Mouse (Mus musculus) thymus, adult 2 months (tissue): Measurements from ENCODE around the gene Txk. TPM values are rescaled to one million over a fixed set of nuclear protein-coding genes. Genes with fewer than 3 reads are reported as not detected.

Experiments used
- DNase-seq: peaks from one replicate; pipeline ENCODE4 v3.0.0; 2021
- H3K27ac ChIP-seq: fragments of 200-500 bp; 2 replicates; pipeline ENCODE4 v1.5.1; 2012; ENCODE audit warnings: low read length, control low read depth; ENCODE audit not compliant: control insufficient read depth, insufficient read depth
- H3K27me3 ChIP-seq: fragments of 200-500 bp; 2 replicates; pipeline ENCODE4 v1.6.1; 2012; ENCODE audit warnings: mild to moderate bottlenecking, low read length, moderate library complexity, mixed read lengths; ENCODE audit not compliant: control insufficient read depth, insufficient read depth
- H3K36me3 ChIP-seq: fragments of 200-500 bp; 2 replicates; pipeline ENCODE4 v1.6.1; 2012; ENCODE audit warnings: mild to moderate bottlenecking, low read length, moderate library complexity; ENCODE audit not compliant: control insufficient read depth, insufficient read depth
- H3K4me1 ChIP-seq: fragments of 200-500 bp; replicated peaks from 2 replicates; pipeline ENCODE4 v1.6.1; 2012; ENCODE audit warnings: low read length; ENCODE audit not compliant: control insufficient read depth, insufficient read depth
- H3K4me3 ChIP-seq: fragments of 200-500 bp; 2 replicates; pipeline ENCODE4 v1.5.1; 2012; ENCODE audit warnings: mild to moderate bottlenecking, low read length, control low read depth, moderate library complexity; ENCODE audit not compliant: control insufficient read depth, insufficient read depth
- CTCF ChIP-seq: fragments of 200-500 bp; IDR thresholded peaks from 2 replicates; pipeline ENCODE4 v1.5.1; 2012; ENCODE audit warnings: mild to moderate bottlenecking, control low read depth, low read length, moderate library complexity, borderline replicate concordance; ENCODE audit not compliant: control insufficient read depth, poor library complexity, insufficient read depth; ENCODE audit errors: extremely low read depth
- POLR2A ChIP-seq: fragments of 200-500 bp; IDR thresholded peaks from 2 replicates; pipeline ENCODE4 v1.6.1; 2012; ENCODE audit warnings: mild to moderate bottlenecking, low read length, control low read depth, moderate library complexity; ENCODE audit not compliant: control insufficient read depth, poor library complexity, insufficient read depth; ENCODE audit errors: extremely low read depth
- WGBS: fragments of 180-500 bp; shearing (Covaris S2); methylation state at CpG from one replicate; pipeline ENCODE4 v1.1.7; 2018; 5-methylcytosine and 5-hydroxymethylcytosine counted together
- polyA plus RNA-seq: library from polyadenylated mRNA; depleted of rRNA; stranded (reverse); fragments of >200 nt; gene quantifications from 2 replicates; pipeline ENCODE4 v1.2.3, GENCODE M21; 2012

The Txk gene
- polyA plus RNA-seq, 1 experiment: 22.8 TPM

DNA sequence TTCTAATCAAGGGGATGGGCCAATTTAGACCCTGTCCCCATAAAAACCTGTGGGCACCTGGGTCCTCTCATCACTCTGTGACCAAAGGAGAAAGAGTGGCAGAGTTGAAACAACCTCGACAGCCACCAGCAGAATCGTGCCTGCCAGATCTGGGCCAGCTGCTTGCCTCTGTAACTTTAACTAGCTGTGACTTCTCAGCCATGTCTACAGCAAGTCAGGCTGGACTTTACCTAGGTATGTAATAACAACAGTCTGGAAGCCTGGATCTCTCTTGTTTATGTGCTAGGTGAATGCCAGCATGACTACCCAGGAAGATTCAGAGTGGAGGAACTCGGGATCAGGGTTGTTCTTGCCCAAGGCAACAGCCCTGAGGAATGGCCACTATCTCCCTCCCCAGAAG lies 32.1 kb upstream of the Txk start:
- no peaks in the 10 kb centered on the region for H3K4me1 ChIP-seq
- no peak overlapping the region for H3K27ac ChIP-seq
- 93% methylated on average over 3 of the region's 3 CpGs for WGBS
- no peaks in the 10 kb centered on the region for H3K27me3 ChIP-seq
- no peak for TF ChIP-seq POLR2A
- TF ChIP-seq CTCF: no peak
- DNase-seq: no peak
- no peaks in the 10 kb centered on the region for H3K36me3 ChIP-seq
- no peak overlapping the region for H3K4me3 ChIP-seq

DNA sequence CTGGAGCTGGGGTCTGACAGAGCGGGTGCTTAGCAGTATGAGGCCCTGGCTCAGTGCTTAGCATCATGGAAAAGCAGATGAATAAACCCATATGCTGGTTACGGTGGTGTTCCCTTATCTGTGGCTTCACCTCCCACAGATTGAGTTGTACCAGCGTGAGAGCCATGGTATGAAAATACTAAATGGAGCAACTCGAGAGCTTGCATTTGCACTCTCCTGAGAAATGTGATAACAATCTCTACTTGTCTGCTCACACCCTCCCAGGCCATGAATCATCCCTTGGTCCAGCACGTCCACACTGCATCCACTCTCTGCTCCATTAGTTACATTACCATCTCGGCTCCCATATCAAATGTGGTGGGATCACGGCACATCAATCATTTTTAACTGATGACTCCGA lies 31.4 kb upstream of the Txk start:
- no peak for DNase-seq
- no peak for TF ChIP-seq CTCF
- TF ChIP-seq POLR2A: no peak
- Histone ChIP-seq H3K27me3 (no peaks in the 10 kb centered on the region), H3K4me1 (no peaks in the 10 kb centered on the region), H3K36me3 (no peaks in the 10 kb centered on the region), H3K27ac (no peak overlapping the region), H3K4me3 (no peak overlapping the region)
- WGBS: 93% methylated on average over 8 of the region's 8 CpGs

DNA sequence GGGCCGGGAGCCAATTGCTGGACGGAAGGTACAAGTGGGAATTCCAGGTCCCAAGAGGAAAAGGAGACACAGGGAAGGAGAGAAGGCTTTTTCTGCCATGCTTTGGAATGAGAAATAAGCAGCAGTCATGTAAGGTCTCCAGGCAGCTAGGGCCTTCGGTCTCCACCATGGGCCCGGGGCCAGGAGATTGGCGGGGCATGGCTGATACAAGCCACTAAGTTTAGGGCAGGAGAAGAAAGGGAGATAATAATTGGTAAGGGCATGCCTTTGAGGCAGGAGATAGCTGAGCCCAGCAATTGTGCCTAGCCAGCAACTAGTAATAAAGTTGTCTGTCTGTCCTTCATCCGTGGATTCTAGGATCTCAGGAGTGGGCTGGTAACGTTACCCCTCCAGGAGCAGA lies 30.5 kb upstream of the Txk start:
- Histone ChIP-seq H3K27ac (no peak overlapping the region), H3K27me3 (no peaks in the 10 kb centered on the region), H3K36me3 (no peaks in the 10 kb centered on the region), H3K4me3 (no peak overlapping the region), H3K4me1 (no peaks in the 10 kb centered on the region)
- 93% methylated on average over 7 of the region's 7 CpGs for WGBS
- no peak for TF ChIP-seq POLR2A
- TF ChIP-seq CTCF: no peak
- DNase-seq: no peak

DNA sequence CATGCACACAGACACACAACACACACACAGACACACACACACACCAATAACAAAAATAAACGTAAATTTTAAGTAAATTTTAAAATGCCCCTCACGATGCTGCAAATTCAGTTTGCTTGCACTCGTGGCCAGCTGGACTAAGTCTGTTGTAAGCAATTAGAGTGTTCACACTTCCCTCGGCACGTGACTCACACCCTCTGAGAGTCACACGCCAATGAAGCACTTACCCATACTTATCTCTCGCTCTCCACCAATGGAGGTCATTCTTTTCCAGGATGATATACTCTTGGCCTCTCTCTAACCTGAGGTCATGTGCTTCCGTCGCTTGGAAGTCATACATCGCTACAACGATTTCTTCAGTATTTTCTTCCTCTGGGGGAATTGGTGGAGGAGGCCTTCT lies 29.2 kb upstream of the Txk start:
- Histone ChIP-seq H3K4me1 (no peaks in the 10 kb centered on the region), H3K4me3 (no peak overlapping the region), H3K36me3 (no peaks in the 10 kb centered on the region), H3K27me3 (no peaks in the 10 kb centered on the region), H3K27ac (no peak overlapping the region)
- DNase-seq: no peak
- no peak for TF ChIP-seq POLR2A
- TF ChIP-seq CTCF: no peak
- 96% methylated on average over 11 of the region's 11 CpGs for WGBS

DNA sequence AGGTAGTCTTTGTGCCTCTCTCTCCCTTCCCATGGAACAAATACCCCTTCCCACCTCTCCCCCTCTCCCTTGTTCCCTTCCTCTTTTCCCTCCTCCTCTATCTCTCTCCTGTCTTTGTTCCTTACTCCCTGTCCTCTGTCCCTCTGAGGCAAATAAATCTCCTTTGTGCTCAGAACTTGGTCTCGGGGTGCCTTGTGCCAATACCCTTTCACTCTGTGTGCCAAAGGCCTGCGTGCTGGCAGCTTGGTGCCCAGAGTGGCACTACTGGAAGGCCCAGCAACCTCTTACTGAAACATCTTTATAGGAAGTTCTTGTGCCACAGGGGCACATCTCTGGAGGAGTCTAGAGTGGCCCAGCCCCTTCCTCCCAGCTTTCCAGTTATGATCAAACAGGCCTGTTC lies 24.0 kb upstream of the Txk start:
- WGBS: 95% methylated on average over 2 of the region's 2 CpGs
- TF ChIP-seq POLR2A (no peak), CTCF (no peak)

DNA sequence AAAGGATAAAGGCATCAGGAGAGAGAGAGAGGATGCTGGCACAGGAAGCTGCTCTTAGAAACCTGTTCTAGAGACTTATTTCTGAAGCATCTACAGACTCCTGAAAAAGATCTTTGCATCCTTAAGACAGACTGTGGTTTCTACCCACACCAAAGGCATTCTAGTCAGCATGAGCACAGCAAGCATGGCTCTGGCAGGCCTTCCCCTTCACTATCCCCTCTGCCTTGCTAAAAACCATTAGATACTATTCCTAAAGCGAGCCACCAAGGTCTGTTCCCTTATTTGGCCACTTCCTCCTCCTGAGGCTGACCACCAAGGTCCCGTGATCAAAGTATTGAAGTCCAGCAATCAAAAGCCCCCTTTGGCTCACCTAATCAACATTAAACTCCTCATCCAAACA lies 23.6 kb upstream of the Txk start:
- H3K4me3 ChIP-seq: no peak overlapping the region
- H3K36me3 ChIP-seq: no peaks in the 10 kb centered on the region
- peaks cover 2% of the 10 kb centered on the region; the same call in 1 of the 2 replicates for H3K4me1 ChIP-seq
- DNase-seq: no peak
- H3K27ac ChIP-seq: no peak overlapping the region
- no peak for TF ChIP-seq CTCF
- TF ChIP-seq POLR2A: no peak
- H3K27me3 ChIP-seq: no peaks in the 10 kb centered on the region
- 16% methylated on average over 2 of the region's 2 CpGs for WGBS

More for the DNA sequence above, 24.0 kb upstream of the Txk start:
- DNase-seq: no peak
- Histone ChIP-seq H3K27ac (no peak overlapping the region), H3K4me3 (no peak overlapping the region), H3K27me3 (no peaks in the 10 kb centered on the region), H3K4me1 (peaks cover 2% of the 10 kb centered on the region; the same call in 1 of the 2 replicates), H3K36me3 (no peaks in the 10 kb centered on the region)

DNA sequence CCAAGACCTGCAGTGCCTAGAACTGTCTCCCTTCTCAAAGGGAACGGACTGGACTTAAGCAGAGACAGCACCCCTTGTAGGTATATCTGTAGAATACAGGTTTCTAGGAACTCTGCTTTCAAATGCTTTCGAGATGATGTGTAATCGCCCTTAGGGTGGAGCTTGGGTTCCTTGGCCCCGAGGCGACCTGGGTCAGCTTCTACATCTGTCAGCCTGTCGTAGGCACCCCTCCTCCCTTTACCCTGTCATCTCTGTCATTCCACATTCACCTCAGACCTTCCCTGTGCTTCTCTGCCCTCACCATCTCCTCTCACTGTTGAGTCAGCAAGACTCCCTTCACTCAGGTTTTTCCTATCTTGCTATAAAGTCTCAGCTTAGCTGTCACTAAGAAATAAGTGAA lies 17.3 kb upstream of the Txk start:
- WGBS: 85% methylated on average over 6 of the region's 6 CpGs
- H3K27ac ChIP-seq: no peak overlapping the region
- DNase-seq: no peak
- H3K27me3 ChIP-seq: no peaks in the 10 kb centered on the region
- TF ChIP-seq CTCF (no peak), POLR2A (no peak)
- no peaks in the 10 kb centered on the region for H3K4me1 ChIP-seq
- H3K4me3 ChIP-seq: no peak overlapping the region
- H3K36me3 ChIP-seq: no peaks in the 10 kb centered on the region
